Mouse (Mus musculus) thymus, adult 2 months (tissue): Measurements from ENCODE around the gene Nupr1.

Source experiments
- CTCF ChIP-seq: fragments of 200-500 bp; IDR thresholded peaks from 2 replicates; pipeline ENCODE4 v1.5.1; 2012; ENCODE audit warnings: mild to moderate bottlenecking, control low read depth, low read length, moderate library complexity, borderline replicate concordance; ENCODE audit not compliant: control insufficient read depth, poor library complexity, insufficient read depth; ENCODE audit errors: extremely low read depth
- POLR2A ChIP-seq: fragments of 200-500 bp; IDR thresholded peaks from 2 replicates; pipeline ENCODE4 v1.6.1; 2012; ENCODE audit warnings: mild to moderate bottlenecking, low read length, control low read depth, moderate library complexity; ENCODE audit not compliant: control insufficient read depth, poor library complexity, insufficient read depth; ENCODE audit errors: extremely low read depth

DNA sequence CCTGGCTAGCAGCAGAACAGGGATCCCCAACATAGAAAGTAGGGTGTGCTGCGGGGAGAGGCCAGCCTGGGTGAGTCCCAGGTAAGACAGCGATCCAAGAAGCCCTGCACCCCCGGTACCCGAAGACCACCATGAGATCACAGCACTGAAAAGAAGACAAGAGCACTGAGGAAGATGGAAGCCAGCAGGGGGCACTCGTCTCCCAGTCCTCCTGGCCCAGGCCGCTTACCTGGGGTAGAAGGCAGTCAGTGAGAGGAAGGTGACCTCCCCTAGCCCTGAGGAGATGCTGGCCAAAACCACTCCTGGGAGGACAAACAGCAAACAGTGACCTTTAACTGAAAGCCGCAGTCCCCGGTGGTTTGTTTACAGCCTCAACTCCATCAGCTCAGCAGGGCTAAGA is 51.5 kb downstream of the Nupr1 start:
- peak; percentile 72; the same call in 1 of the 2 replicates for TF ChIP-seq CTCF
- TF ChIP-seq POLR2A = no peak
